Mouse (Mus musculus): ENCODE measurements around the gene Cfd. TPM values are rescaled to one million over a fixed set of nuclear protein-coding genes. Genes with fewer than 3 reads are reported as not detected.
A peak's percentile ranks its signal among the peaks of the same experiment; 100 is the strongest.

Gene Cfd
- polyA plus RNA-seq, 1 experiment from 2014 or later = not detected

DNA sequence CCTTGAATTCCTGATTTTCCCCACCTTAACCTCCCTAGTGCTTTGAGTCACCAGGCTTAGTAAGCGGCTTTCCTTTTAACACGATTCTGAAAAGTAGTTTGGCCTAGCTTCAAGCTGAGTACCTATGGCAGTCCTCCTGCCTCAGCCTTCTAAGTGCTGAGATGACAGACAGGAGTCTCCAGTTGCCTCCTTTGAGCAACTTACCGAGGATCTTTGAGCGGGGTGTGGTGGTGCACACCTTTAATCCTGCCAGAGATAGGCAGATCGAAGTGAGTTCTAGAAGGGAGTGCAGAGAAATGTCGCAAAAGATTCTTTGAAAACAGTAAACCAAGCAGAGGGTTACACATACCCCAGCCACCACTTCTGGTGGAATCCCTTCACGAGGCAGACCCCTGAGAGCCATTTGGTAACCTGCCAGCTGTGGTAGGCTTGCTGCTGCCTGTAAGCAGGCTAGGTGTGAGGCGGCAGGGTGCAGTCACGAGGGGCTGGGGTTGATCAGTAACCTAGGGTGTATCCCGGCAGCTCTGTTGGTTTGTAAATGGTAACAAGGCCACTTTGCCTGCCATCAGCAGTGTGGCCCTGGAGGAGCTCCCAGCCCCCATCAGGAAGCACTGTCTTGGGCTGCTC lies 35.0 kb upstream of the Cfd start:
- ATAC-seq (ENCODE audit: borderline replicate concordance, extremely low read depth, low FRiP score, low TSS enrichment) = no peak
- Histone ChIP-seq H3K4me2 (peak overlapping the region; percentile 86), H3K9ac (peak overlapping the region; percentile 92), H3K27ac (peak overlapping the region; percentile 100), H3K9me3 (no peaks in the 10 kb centered on the region), H3K36me3 (peaks cover 30% of the 10 kb centered on the region), H3K4me3 (peak overlapping the region; percentile 72), H3K4me1 (peaks cover 65% of the 10 kb centered on the region), H3K27me3 (no peaks in the 10 kb centered on the region)
- under 1% methylated on average over 10 of the region's 10 CpGs for WGBS

GRCm38 (mm10) chr10:79856280-79856679 lies 34.4 kb upstream of the Cfd start:
- Histone ChIP-seq H3K4me3 (peak overlapping the region; percentile 72), H3K27me3 (no peaks in the 10 kb centered on the region), H3K36me3 (peaks cover 36% of the 10 kb centered on the region), H3K9me3 (no peaks in the 10 kb centered on the region), H3K4me2 (peak overlapping the region; percentile 86), H3K9ac (peak overlapping the region; percentile 92), H3K27ac (peak overlapping the region; percentile 100), H3K4me1 (peaks cover 60% of the 10 kb centered on the region)
- no peak for ATAC-seq (ENCODE audit: borderline replicate concordance, extremely low read depth, low FRiP score, low TSS enrichment)
- 15% methylated on average over 6 of the region's 6 CpGs for WGBS

- Histone ChIP-seq H3K4me3 (peak overlapping the region; percentile 72), H3K36me3 (peaks cover 42% of the 10 kb centered on the region), H3K9ac (peak overlapping the region; percentile 92), H3K9me3 (no peaks in the 10 kb centered on the region), H3K4me2 (peak overlapping the region; percentile 86), H3K27ac (peak overlapping the region; percentile 100), H3K27me3 (no peaks in the 10 kb centered on the region), H3K4me1 (peaks cover 54% of the 10 kb centered on the region)
- 8% methylated on average over 7 of the region's 7 CpGs for WGBS
- ATAC-seq (ENCODE audit: borderline replicate concordance, extremely low read depth, low FRiP score, low TSS enrichment) = no peak
Measured at GRCm38 (mm10) chr10:79856704-79857451, 33.8 kb upstream of the Cfd start.

DNA sequence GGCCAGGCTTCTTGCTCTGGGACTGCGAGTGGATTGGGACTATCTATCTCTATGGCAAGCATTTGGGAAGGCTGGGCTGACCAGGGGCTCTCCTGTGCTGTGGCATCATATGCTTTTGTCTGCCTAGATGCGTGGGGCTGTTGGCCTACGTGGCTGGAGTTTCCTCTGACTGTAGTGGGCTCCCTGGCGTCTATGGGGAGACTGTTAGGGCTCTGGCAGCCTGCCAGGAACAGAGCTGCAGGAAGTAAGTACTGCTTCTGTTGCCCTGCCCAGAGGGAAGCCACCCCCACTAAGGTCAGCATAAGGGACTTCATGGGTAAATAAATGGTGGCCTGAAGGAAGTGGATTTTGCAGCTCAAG lies 33.2 kb upstream of the Cfd start:
- Histone ChIP-seq H3K27ac (peak overlapping the region; percentile 100), H3K9ac (peak overlapping the region; percentile 92), H3K4me3 (peak overlapping the region; percentile 72), H3K36me3 (peaks cover 47% of the 10 kb centered on the region), H3K4me2 (peak overlapping the region; percentile 86), H3K27me3 (no peaks in the 10 kb centered on the region), H3K4me1 (peaks cover 49% of the 10 kb centered on the region), H3K9me3 (no peaks in the 10 kb centered on the region)
- ATAC-seq (ENCODE audit: borderline replicate concordance, extremely low read depth, low FRiP score, low TSS enrichment) = no peak
- 9% methylated on average over 4 of the region's 4 CpGs for WGBS

GRCm38 (mm10) chr10:79857894-79858293 lies 32.8 kb upstream of the Cfd start:
- H3K27me3 ChIP-seq = no peaks in the 10 kb centered on the region
- peaks cover 44% of the 10 kb centered on the region for H3K4me1 ChIP-seq
- H3K27ac ChIP-seq = peak overlapping the region; percentile 100
- peak overlapping the region; percentile 86 for H3K4me2 ChIP-seq
- H3K9ac ChIP-seq = peak overlapping the region; percentile 92; the same call in 1 of the 2 replicates
- H3K9me3 ChIP-seq = no peaks in the 10 kb centered on the region
- peaks cover 52% of the 10 kb centered on the region for H3K36me3 ChIP-seq
- 54% methylated on average over 2 of the region's 2 CpGs for WGBS
- H3K4me3 ChIP-seq = peak overlapping the region; percentile 72
- no peak for ATAC-seq (ENCODE audit: borderline replicate concordance, extremely low read depth, low FRiP score, low TSS enrichment)

GRCm38 (mm10) chr10:79858416-79859074 lies 32.1 kb upstream of the Cfd start:
- Histone ChIP-seq H3K9ac (peak overlapping the region; percentile 92; the same call in 1 of the 2 replicates), H3K4me1 (peaks cover 40% of the 10 kb centered on the region)
- 33% methylated on average over 17 of the region's 17 CpGs for WGBS

DNA sequence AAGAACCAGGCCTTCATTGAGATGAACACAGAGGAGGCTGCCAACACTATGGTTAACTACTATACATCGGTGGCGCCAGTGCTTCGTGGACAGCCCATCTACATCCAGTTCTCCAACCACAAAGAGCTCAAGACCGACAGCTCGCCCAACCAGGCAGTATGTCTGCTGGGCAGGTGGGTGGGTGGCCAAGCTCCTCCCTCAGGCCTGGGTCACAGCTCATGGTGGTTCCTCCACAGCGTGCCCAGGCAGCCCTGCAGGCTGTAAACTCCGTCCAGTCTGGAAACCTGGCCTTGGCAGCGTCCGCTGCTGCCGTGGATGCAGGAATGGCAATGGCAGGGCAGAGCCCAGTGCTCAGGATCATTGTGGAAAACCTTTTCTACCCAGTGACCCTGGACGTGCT lies 31.5 kb upstream of the Cfd start:
- no peak overlapping the region for H3K4me3 ChIP-seq
- WGBS = 70% methylated on average over 11 of the region's 11 CpGs
- H3K4me1 ChIP-seq = peaks cover 40% of the 10 kb centered on the region
- no peaks in the 10 kb centered on the region for H3K27me3 ChIP-seq
- H3K9me3 ChIP-seq = no peaks in the 10 kb centered on the region
- no peak for ATAC-seq (ENCODE audit: borderline replicate concordance, extremely low read depth, low FRiP score, low TSS enrichment)
- H3K9ac ChIP-seq = no peak overlapping the region
- H3K4me2 ChIP-seq = 0 out of 2 replicates have a peak overlapping the region, but pooled peaks have one; percentile 11
- 0 out of 2 replicates have a peak overlapping the region, but pooled peaks have one; percentile 8 for H3K27ac ChIP-seq
- peaks cover 63% of the 10 kb centered on the region for H3K36me3 ChIP-seq

More at GRCm38 (mm10) chr10:79858416-79859074, 32.1 kb upstream of the Cfd start:
- ATAC-seq (ENCODE audit: borderline replicate concordance, extremely low read depth, low FRiP score, low TSS enrichment) = peak; percentile 16; the same call in 1 of the 2 replicates
- Histone ChIP-seq H3K9me3 (no peaks in the 10 kb centered on the region), H3K4me3 (peak overlapping the region; percentile 72), H3K4me2 (peak overlapping the region; percentile 86), H3K36me3 (peaks cover 58% of the 10 kb centered on the region), H3K27me3 (no peaks in the 10 kb centered on the region), H3K27ac (peak overlapping the region; percentile 100)

GRCm38 (mm10) chr10:79860079-79860911 lies 30.4 kb upstream of the Cfd start:
- WGBS = 88% methylated on average over 26 of the region's 26 CpGs
- H3K4me2 ChIP-seq = no peak overlapping the region
- ATAC-seq (ENCODE audit: borderline replicate concordance, extremely low read depth, low FRiP score, low TSS enrichment) = no peak
- no peaks in the 10 kb centered on the region for H3K9me3 ChIP-seq
- H3K36me3 ChIP-seq = peaks cover 75% of the 10 kb centered on the region
- H3K9ac ChIP-seq = no peak overlapping the region
- H3K4me1 ChIP-seq = peaks cover 44% of the 10 kb centered on the region
- no peaks in the 10 kb centered on the region for H3K27me3 ChIP-seq
- no peak overlapping the region for H3K27ac ChIP-seq
- no peak overlapping the region for H3K4me3 ChIP-seq

DNA sequence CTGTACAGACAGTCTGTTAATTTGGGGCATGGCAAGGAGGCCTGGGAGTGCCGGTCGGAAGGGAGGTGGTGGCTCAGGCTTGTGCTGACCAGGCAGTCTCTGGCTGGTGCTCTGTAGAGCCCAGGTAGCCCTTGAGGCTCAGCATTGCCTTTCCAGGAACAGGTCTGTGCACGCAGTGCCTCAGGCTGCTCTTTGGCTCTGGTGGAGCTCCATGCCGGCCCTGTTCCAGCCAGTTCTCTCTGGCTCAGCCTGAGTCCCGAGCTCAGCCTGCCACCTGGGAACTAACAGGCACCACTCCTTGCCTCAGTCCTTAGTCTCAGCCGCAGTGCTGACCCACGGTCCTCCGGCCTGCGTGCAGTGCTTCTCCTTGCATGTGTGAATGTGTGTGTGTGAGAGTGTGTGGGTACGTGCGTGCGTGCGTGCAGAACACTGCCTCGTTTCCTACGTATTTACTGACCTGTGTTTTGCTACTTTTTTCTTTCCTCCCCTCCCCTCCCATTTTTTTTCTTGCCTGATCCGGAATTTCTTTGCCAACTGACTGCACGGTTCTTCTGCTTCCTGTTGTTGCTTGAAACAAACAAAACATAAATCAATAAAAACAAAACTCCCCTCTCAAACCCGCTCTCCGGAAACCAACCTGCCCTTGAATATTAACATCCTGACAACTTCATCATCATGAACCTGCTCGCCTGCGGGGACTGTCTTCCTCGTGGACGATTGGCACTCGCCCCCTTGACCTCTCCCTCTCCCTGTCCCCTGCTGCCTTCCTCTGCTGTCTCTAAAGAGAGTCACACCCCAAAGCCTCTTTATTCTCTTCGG lies 29.2 kb upstream of the Cfd start:
- no peak overlapping the region for H3K27ac ChIP-seq
- H3K27me3 ChIP-seq = no peaks in the 10 kb centered on the region
- H3K9ac ChIP-seq = no peak overlapping the region
- no peak for ATAC-seq (ENCODE audit: borderline replicate concordance, extremely low read depth, low FRiP score, low TSS enrichment)
- no peak overlapping the region for H3K4me2 ChIP-seq
- peaks cover 43% of the 10 kb centered on the region for H3K4me1 ChIP-seq
- no peak overlapping the region for H3K4me3 ChIP-seq
- peaks cover 77% of the 10 kb centered on the region for H3K36me3 ChIP-seq
- 64% methylated on average over 25 of the region's 25 CpGs for WGBS
- H3K9me3 ChIP-seq = no peaks in the 10 kb centered on the region

DNA sequence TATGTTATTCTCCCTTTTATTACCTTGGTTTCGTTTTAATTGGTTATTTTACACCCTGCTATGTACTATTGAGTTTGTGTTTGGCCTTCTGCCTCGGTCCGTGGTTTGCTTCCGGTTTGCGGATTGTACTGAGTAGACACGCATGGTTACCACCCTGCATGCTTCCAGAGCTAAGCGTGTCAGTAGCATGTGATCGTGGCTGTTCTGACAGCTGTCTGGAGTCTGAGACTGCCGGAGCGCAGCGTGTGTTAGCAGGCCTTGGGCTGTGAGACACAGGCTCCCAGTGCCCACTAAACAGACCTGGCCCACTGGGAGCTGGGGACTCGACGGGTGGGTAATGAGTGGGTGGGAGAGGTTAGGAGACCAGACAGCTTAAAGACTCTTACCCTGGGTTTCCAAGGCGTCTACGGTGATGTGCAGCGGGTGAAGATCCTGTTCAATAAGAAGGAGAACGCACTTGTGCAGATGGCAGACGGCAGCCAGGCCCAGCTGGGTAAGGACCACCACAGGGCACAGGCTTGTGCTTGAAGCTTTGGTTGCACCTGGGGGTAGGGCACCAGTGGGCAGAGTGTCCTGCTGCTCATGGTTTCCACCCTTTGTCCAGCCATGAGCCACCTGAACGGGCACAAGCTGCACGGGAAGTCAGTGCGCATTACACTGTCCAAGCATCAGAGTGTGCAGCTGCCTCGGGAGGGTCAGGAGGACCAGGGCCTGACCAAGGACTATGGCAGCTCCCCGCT lies 28.4 kb upstream of the Cfd start:
- H3K9ac ChIP-seq = no peak overlapping the region
- WGBS = 83% methylated on average over 23 of the region's 23 CpGs
- H3K27ac ChIP-seq = no peak overlapping the region
- H3K4me2 ChIP-seq = no peak overlapping the region
- peaks cover 35% of the 10 kb centered on the region for H3K4me1 ChIP-seq
- no peaks in the 10 kb centered on the region for H3K27me3 ChIP-seq
- ATAC-seq (ENCODE audit: borderline replicate concordance, extremely low read depth, low FRiP score, low TSS enrichment) = no peak
- H3K36me3 ChIP-seq = peaks cover 70% of the 10 kb centered on the region
- H3K4me3 ChIP-seq = no peak overlapping the region
- H3K9me3 ChIP-seq = no peaks in the 10 kb centered on the region

Data from lung, embryonic 15.5 days (tissue).